Mouse (Mus musculus): ENCODE results near the gene Ifna7.

Gene Ifna7

GRCm38 (mm10) chr4:88838828-88839227 is 22.8 kb downstream of the Ifna7 start:
- no peak for DNase-seq (ENCODE audit: low read depth in 1 of 2, low spot score in 2 of 2)

DNA sequence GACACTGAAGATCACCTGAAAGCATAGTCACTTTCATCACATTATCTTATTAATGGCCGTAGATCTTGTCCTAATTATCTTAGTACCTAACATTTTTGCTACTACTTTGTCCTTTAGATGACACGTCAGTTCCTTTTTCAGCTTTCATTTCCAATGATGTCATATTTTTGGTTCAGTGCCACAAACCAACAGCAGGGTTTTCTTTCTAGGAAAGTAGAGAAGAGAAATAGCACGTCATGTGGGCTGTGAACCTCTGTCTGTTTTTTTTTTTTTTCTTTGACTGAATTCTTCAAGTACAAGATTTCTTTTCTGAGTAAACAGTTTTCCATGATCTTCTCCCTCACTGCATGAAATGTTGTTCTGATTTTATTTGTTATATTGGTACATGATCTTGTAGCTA is 24.0 kb downstream of the Ifna7 start:
- no peak for DNase-seq (ENCODE audit: low read depth in 1 of 2, low spot score in 2 of 2)

GRCm38 (mm10) chr4:88841438-88841911 is 25.4 kb downstream of the Ifna7 start, which contains the start of gene Ifna4:
TSS of gene Ifna4 (plus strand) at chr4:88841861.
- no peak for DNase-seq (ENCODE audit: low read depth in 1 of 2, low spot score in 2 of 2)

DNA sequence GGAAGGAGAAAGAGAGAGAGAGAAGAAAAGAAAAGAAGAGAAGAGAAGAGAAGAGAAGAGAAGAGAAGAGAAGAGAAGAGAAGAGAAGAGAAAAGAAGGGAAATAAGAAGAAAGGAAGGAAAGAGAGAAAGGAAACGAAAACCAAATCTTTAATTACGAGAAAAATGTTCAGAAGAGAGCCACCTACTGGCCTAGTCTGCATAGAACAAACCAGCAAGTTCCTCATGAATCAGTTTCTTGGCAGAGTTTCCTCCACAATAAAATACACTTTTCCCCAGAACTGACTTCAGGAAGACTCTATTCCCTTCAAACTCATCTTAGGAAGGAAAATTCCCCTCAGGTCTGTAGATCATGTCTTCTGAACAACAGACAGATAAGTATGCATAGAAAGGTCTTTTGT is 29.3 kb downstream of the Ifna7 start:
- DNase-seq (ENCODE audit: low read depth in 1 of 2, low spot score in 2 of 2), result no peak

DNA sequence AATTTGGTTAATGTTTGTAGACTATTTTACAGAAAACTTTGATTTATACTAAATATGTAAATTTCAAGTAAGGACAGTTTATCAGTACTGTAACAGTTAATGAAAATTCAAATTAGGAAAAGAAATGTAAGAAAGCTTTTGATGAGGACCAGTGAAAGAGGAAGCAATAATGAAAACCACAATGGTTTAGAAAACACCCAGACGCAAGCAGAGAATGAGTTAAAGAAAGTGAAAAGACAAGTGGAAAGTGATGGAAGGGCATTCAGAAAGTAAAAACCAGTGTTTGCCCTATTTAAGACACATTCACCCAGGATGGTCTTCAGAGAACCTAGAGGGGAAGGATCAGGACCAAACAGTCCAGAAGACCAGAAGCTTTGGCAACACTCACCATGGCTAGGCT is 33.7 kb downstream of the Ifna7 start, which contains the start of gene Ifna1:
Ifna1 (plus strand) TSS at position 390 of the 400 bp plus-strand sequence.
- no peak for DNase-seq (ENCODE audit: low read depth in 1 of 2, low spot score in 2 of 2)

DNA sequence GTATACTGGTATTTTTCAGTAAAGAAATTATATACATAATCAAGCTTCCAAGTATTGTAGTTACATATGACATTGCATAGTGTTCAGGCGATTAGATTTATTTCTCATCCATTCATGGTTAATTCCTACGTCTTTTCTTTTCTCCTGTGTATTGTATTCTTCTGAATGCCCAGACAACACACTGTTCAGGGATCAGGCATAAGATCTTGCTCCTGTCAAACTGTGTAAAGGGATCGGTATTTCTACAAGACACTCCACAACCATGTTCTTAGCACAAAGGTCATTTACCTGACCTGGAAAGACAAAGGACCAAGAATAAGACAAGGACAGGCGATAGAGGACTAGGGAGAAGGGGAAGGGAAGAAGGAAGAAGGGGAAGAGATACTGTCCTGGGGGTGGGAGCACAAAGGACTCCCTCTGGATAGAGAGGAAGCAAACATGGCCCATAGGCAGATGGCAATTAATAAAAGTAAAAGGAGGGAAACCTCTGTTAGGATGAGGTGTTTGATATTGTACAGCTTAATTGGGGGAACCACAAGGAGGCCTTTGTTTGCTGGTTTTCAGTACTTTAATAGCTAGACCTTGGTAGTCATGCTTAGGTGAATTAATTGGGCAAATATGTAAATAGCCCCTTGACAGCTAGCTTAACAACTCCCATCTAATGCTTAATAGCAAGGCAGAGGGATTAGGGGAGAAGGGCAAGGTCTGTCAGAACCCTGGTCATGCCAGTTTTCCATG is 35.2 kb downstream of the Ifna7 start:
- no peak for DNase-seq (ENCODE audit: low read depth in 1 of 2, low spot score in 2 of 2)

DNA sequence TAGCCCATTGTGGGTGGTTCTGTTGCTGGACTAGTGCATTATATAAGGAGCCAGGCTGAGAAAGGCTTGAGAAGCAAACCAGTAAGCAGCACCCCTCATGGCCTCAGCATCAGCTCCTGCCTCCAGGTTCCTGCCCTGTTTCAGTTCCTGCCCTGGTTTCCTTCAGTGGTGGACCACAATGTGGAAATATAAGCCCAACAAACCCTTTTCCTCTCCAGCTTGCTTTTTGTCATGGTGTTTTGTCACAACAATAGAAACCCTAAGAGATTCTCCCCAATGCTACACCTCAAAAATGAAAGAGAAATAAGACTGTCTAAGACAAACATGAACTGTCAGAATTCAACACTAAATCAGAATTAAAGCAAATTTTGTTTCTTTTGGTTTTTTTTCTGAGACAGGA is 43.2 kb downstream of the Ifna7 start:
- DNase-seq (ENCODE audit: low read depth in 1 of 2, low spot score in 2 of 2), result no peak

- DNase-seq (ENCODE audit: low read depth in 1 of 2, low spot score in 2 of 2), result no peak
Observed at GRCm38 (mm10) chr4:88863309-88863708, 47.3 kb downstream of the Ifna7 start.

DNA sequence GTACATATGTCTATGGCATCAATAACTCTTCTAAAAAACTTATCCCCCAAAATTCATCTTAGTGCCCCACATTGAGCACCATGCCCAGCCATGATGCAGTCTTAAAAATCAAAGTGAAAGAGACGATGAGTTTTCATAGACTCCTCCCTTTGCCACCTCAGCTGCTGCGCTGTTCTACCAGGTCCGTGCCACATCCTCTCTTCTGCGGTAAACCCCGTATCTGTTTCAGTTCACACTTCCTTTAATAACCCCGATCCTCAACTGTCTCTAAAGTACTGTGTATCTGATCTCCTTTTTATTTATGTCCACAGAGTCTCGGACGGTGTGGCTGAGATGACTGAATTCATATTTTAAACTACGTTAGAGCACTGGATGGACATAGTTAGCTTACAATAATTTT is 48.6 kb downstream of the Ifna7 start:
- DNase-seq (ENCODE audit: low read depth in 1 of 2, low spot score in 2 of 2), result peak; percentile 42 to 49

GRCm38 (mm10) chr4:88865011-88865569 is 49.1 kb downstream of the Ifna7 start:
- DNase-seq (ENCODE audit: low read depth in 1 of 2, low spot score in 2 of 2), result no peak
